Mouse (Mus musculus): Measurements from ENCODE around the gene 9330182L06Rik. TPM values are rescaled to one million over a fixed set of nuclear protein-coding genes. Genes with fewer than 3 reads are reported as not detected.

The 9330182L06Rik gene
- polyA plus RNA-seq, 1 experiment: 0.81 TPM

DNA sequence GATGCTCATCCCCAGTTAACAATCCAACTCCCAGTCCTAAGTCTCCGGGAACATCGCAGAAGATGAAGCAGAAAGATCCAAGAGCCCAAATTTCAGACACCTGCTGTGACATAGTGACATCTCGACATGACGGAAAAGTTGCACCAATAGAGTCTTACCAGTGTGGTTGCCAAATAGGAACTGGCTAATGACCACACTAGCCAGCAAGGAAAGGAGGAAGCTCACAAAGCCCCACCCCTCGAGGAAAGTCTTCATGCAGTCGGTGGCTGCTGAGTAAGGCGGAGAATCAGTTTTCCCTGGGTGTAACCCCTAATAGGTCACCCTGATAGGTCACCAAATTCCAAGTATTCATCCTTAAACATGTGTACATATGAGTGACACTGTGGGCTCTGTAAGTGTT, 151.2 kb downstream of the 9330182L06Rik start:
- TF ChIP-seq CTCF (IDR thresholded peaks at IDR 0.05; ENCODE audit: control insufficient read depth, insufficient read depth, insufficient replicate concordance, low read depth, low read length): no peak
- TF ChIP-seq POLR2A (IDR thresholded peaks at IDR 0.05; ENCODE audit: control insufficient read depth, low read depth, low read length): no peak
- no peaks in the 10 kb centered on the region for H3K4me1 ChIP-seq (ENCODE audit: control insufficient read depth, insufficient read depth, low read length)

DNA sequence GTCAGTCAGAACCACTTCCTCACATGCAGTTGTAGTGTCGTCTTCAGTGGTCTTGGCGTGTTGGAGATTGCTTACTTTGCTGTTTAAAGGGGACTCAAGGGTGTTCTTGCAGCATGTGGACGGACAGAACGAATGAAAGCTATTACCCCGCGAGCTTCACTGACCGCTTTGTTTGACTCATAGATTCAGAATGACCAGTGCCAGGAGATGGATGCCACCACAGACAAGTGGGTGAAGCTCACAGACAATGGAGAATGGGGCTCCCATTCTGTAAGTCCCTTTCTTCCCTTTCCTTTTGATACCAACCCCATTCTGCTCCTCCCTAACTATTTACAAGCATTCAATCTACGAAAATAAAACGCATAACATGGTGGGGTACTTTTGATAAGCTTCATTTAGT, 151.9 kb downstream of the 9330182L06Rik start:
- no peak overlapping the region for H3K27ac ChIP-seq (ENCODE audit: control insufficient read depth, insufficient read depth, low read depth, low read length)
- no peak for TF ChIP-seq POLR2A (IDR thresholded peaks at IDR 0.05; ENCODE audit: control insufficient read depth, low read depth, low read length)
- no peak for TF ChIP-seq CTCF (IDR thresholded peaks at IDR 0.05; ENCODE audit: control insufficient read depth, insufficient read depth, insufficient replicate concordance, low read depth, low read length)
- no peaks in the 10 kb centered on the region for H3K36me3 ChIP-seq (ENCODE audit: control insufficient read depth, insufficient read depth, low read length)
- H3K27me3 ChIP-seq (ENCODE audit: control insufficient read depth, insufficient read depth, low read length): no peaks in the 10 kb centered on the region
- no peak overlapping the region for H3K4me3 ChIP-seq (ENCODE audit: control insufficient read depth, low read depth, low read length)
- no peaks in the 10 kb centered on the region for H3K4me1 ChIP-seq (ENCODE audit: control insufficient read depth, insufficient read depth, low read length)

More for the DNA sequence above, 151.2 kb downstream of the 9330182L06Rik start:
- no peak overlapping the region for H3K4me3 ChIP-seq (ENCODE audit: control insufficient read depth, low read depth, low read length)
- no peaks in the 10 kb centered on the region for H3K27me3 ChIP-seq (ENCODE audit: control insufficient read depth, insufficient read depth, low read length)
- H3K27ac ChIP-seq (ENCODE audit: control insufficient read depth, insufficient read depth, low read depth, low read length): no peak overlapping the region
- H3K36me3 ChIP-seq (ENCODE audit: control insufficient read depth, insufficient read depth, low read length): no peaks in the 10 kb centered on the region

DNA sequence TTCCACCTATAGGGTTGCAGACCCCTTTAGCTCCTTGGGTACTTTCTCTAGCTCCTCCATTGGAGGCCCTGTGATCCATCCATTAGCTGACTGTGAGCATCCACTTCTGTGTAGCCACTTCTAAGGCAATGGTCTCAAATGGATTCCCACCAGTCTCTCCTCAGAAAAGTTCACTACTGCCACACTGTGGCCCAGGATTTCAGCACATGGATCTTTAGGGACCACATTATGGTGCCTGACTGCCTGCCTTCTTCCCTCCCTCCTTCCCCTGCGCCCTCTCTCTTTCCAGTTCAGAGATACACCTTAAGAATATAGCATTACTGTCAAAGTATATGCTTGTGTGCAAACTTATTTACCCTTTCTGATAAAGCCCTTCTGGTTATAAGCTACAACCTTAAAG, 154.0 kb downstream of the 9330182L06Rik start:
- Histone ChIP-seq H3K27ac (ENCODE audit: control insufficient read depth, insufficient read depth, low read depth, low read length) (no peak overlapping the region), H3K4me3 (ENCODE audit: control insufficient read depth, low read depth, low read length) (no peak overlapping the region), H3K27me3 (ENCODE audit: control insufficient read depth, insufficient read depth, low read length) (no peaks in the 10 kb centered on the region), H3K4me1 (ENCODE audit: control insufficient read depth, insufficient read depth, low read length) (no peaks in the 10 kb centered on the region), H3K36me3 (ENCODE audit: control insufficient read depth, insufficient read depth, low read length) (no peaks in the 10 kb centered on the region)
- TF ChIP-seq POLR2A (IDR thresholded peaks at IDR 0.05; ENCODE audit: control insufficient read depth, low read depth, low read length) (no peak), CTCF (IDR thresholded peaks at IDR 0.05; ENCODE audit: control insufficient read depth, insufficient read depth, insufficient replicate concordance, low read depth, low read length) (no peak)

DNA sequence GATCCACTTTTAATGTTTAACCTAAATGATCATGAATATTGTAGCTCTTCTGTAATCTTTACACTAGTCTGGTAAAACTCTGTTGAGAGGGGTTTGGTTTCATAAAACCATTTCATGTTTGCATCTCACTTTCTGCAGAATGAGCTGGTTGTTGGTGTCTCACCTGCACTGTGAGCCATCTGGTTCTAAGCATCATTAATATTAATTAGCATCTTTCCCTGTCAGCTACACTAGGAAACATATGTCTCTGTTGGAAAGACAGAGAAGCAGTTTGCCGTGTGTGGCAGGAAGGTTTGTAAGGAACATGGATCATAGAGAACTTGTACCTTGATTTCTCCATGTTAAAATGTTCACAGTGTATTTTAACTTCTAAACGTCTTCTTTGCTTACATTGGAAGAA, 158.5 kb downstream of the 9330182L06Rik start:
- H3K27ac ChIP-seq (ENCODE audit: control insufficient read depth, insufficient read depth, low read depth, low read length): no peak overlapping the region

DNA sequence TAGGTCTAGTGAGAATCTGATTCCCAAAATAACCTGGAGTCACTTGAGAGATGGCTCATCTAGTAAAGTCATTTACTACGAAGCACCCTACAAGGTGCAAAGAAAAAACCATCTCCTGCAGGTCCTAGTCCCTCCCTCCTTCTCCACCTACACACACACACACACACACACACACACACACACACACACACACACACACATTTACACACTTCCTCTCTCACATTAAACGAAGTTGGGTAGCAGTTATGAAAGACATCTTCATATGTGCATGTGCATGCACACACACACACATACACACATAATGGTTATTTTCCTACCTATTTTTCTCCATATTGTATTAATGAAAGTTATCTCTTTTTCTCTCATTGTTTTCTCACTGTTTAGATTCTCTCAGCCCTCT, 161.2 kb downstream of the 9330182L06Rik start:
- no peak overlapping the region for H3K27ac ChIP-seq (ENCODE audit: control insufficient read depth, insufficient read depth, low read depth, low read length)
- no peaks in the 10 kb centered on the region for H3K36me3 ChIP-seq (ENCODE audit: control insufficient read depth, insufficient read depth, low read length)
- H3K27me3 ChIP-seq (ENCODE audit: control insufficient read depth, insufficient read depth, low read length): no peaks in the 10 kb centered on the region
- TF ChIP-seq POLR2A (IDR thresholded peaks at IDR 0.05; ENCODE audit: control insufficient read depth, low read depth, low read length) (no peak), CTCF (IDR thresholded peaks at IDR 0.05; ENCODE audit: control insufficient read depth, insufficient read depth, insufficient replicate concordance, low read depth, low read length) (no peak)
- H3K4me3 ChIP-seq (ENCODE audit: control insufficient read depth, low read depth, low read length): no peak overlapping the region
- H3K4me1 ChIP-seq (ENCODE audit: control insufficient read depth, insufficient read depth, low read length): no peaks in the 10 kb centered on the region

More for the DNA sequence above, 158.5 kb downstream of the 9330182L06Rik start:
- TF ChIP-seq POLR2A (IDR thresholded peaks at IDR 0.05; ENCODE audit: control insufficient read depth, low read depth, low read length): no peak
- no peak for TF ChIP-seq CTCF (IDR thresholded peaks at IDR 0.05; ENCODE audit: control insufficient read depth, insufficient read depth, insufficient replicate concordance, low read depth, low read length)
- no peaks in the 10 kb centered on the region for H3K4me1 ChIP-seq (ENCODE audit: control insufficient read depth, insufficient read depth, low read length)
- H3K4me3 ChIP-seq (ENCODE audit: control insufficient read depth, low read depth, low read length): no peak overlapping the region
- H3K27me3 ChIP-seq (ENCODE audit: control insufficient read depth, insufficient read depth, low read length): no peaks in the 10 kb centered on the region
- no peaks in the 10 kb centered on the region for H3K36me3 ChIP-seq (ENCODE audit: control insufficient read depth, insufficient read depth, low read length)

DNA sequence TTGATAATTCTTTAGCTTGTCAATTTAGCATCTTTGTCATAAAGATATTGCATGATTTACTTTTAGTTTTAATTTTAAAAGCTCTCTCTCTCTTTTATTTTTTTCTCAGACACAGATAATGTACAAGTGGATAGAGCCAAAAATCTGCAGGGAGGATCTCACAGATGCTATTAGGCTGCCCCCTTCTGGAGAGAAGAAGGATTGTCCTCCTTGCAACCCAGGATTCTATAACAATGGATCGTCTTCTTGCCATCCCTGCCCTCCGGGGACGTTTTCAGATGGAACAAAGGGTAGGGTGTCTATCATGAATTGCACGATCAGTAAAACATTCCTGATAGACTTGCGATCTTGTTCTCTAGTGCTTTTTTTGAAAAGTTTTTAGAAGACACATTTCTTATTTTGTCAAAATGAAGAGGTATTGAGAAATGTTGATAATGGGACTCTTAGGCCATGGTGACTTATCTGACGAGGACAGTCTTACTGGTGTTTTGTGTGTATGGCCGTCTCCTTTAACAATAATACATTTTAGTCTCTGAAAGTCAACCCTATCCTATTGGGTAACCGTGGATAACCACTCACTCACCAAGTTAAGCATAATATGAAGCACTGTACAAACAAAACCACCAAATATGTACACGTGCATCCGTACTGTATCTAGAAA, 161.8 kb downstream of the 9330182L06Rik start:
- Histone ChIP-seq H3K27ac (ENCODE audit: control insufficient read depth, insufficient read depth, low read depth, low read length) (no peak overlapping the region), H3K27me3 (ENCODE audit: control insufficient read depth, insufficient read depth, low read length) (no peaks in the 10 kb centered on the region), H3K4me3 (ENCODE audit: control insufficient read depth, low read depth, low read length) (no peak overlapping the region), H3K36me3 (ENCODE audit: control insufficient read depth, insufficient read depth, low read length) (no peaks in the 10 kb centered on the region), H3K4me1 (ENCODE audit: control insufficient read depth, insufficient read depth, low read length) (no peaks in the 10 kb centered on the region)
- TF ChIP-seq CTCF (IDR thresholded peaks at IDR 0.05; ENCODE audit: control insufficient read depth, insufficient read depth, insufficient replicate concordance, low read depth, low read length) (no peak), POLR2A (IDR thresholded peaks at IDR 0.05; ENCODE audit: control insufficient read depth, low read depth, low read length) (no peak)

DNA sequence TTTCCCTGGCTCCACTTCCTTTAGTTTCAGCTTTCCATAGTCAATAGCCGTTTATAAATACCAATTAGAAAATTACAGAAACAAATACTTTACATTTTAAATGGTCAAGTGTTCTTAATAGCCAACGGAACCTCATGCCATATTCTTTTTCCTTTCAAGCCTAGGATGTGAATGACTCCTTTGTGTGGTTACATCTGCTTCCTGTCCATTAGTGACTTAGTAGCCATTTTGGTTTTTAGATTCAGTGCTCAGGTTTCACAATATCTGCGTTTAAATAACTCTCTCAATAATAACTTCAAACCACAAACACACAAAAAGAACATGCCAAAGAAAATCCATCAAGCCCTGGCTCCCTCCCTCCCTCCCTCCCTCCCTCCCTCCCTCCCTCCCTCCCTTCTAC, 162.8 kb downstream of the 9330182L06Rik start:
- H3K27ac ChIP-seq (ENCODE audit: control insufficient read depth, insufficient read depth, low read depth, low read length): no peak overlapping the region
- H3K27me3 ChIP-seq (ENCODE audit: control insufficient read depth, insufficient read depth, low read length): no peaks in the 10 kb centered on the region
- no peak overlapping the region for H3K4me3 ChIP-seq (ENCODE audit: control insufficient read depth, low read depth, low read length)
- no peak for TF ChIP-seq CTCF (IDR thresholded peaks at IDR 0.05; ENCODE audit: control insufficient read depth, insufficient read depth, insufficient replicate concordance, low read depth, low read length)
- TF ChIP-seq POLR2A (IDR thresholded peaks at IDR 0.05; ENCODE audit: control insufficient read depth, low read depth, low read length): no peak
- H3K4me1 ChIP-seq (ENCODE audit: control insufficient read depth, insufficient read depth, low read length): no peaks in the 10 kb centered on the region
- no peaks in the 10 kb centered on the region for H3K36me3 ChIP-seq (ENCODE audit: control insufficient read depth, insufficient read depth, low read length)

Measured in testis, adult 2 months (tissue).